Comparison of ENCODE assay signal across 12 mouse cellular contexts in genomic region chr9:31221170-31221569, GRCm38 (mm10). TPM values are rescaled to one million over a fixed set of nuclear protein-coding genes. Genes with fewer than 3 reads are reported as not detected.
A peak's percentile ranks its signal among the peaks of the same experiment; 100 is the strongest.
DNase-seq lines count a peak whose midpoint lies in the region; ATAC-seq lines count a peak whose summit lies in the region.
"Had no signal": no experiment of that assay in that cellular context is flagged by ENCODE, and none has a peak within 500 bp of the region (broad histone marks: within the 10 kb centered on the region; RNA-seq: fewer than 3 reads in every experiment).

No protein-coding gene starts in this region.

- no peaks in the 10 kb centered on the region for H3K36me3 ChIP-seq in lung, embryonic 16.5 days (ENCODE audit: control insufficient read depth, insufficient read depth, low read length)
- no peaks in the 10 kb centered on the region for H3K36me3 ChIP-seq in embryonic facial prominence, embryonic 11.5 days (replicated peaks; ENCODE audit: control insufficient read depth, insufficient read depth, low read depth, low read length)
- no peaks in the 10 kb centered on the region for H3K36me3 ChIP-seq in heart, embryonic 16.5 days (ENCODE audit: control insufficient read depth, insufficient read depth)
- no peaks in the 10 kb centered on the region for H3K36me3 ChIP-seq in stomach, embryonic 16.5 days (ENCODE audit: control insufficient read depth, insufficient read depth, low read length)
- H3K36me3 ChIP-seq: liver, embryonic 15.5 days had no signal

- H3K27ac ChIP-seq in lung, embryonic 16.5 days (ENCODE audit: low read length): peak overlapping the region; percentile 72
- no peak overlapping the region for H3K27ac ChIP-seq in embryonic facial prominence, embryonic 11.5 days (replicated peaks; ENCODE audit: low read depth, low read length)
- peak overlapping the region; percentile 61 for H3K27ac ChIP-seq in heart, embryonic 16.5 days (ENCODE audit: low read length)
- H3K27ac ChIP-seq in stomach, embryonic 16.5 days (ENCODE audit: low read length): peak overlapping the region; percentile 31; the same call in 1 of the 2 replicates
- H3K27ac ChIP-seq: liver, embryonic 15.5 days had no signal

- H3K9me3 ChIP-seq in lung, embryonic 16.5 days (ENCODE audit: control insufficient read depth, low read length): no peaks in the 10 kb centered on the region
- no peaks in the 10 kb centered on the region for H3K9me3 ChIP-seq in embryonic facial prominence, embryonic 11.5 days (replicated peaks; ENCODE audit: control insufficient read depth, low read length)
- no peaks in the 10 kb centered on the region for H3K9me3 ChIP-seq in heart, embryonic 16.5 days (replicated peaks; ENCODE audit: control insufficient read depth, low read length)
- H3K9me3 ChIP-seq in stomach, embryonic 16.5 days (replicated peaks; ENCODE audit: control insufficient read depth, low read length): no peaks in the 10 kb centered on the region
- H3K9me3 ChIP-seq: liver, embryonic 15.5 days had no signal

- H3K9ac ChIP-seq in lung, embryonic 16.5 days (ENCODE audit: low read length): peak overlapping the region; percentile 20; the same call in 1 of the 2 replicates
- H3K9ac ChIP-seq in embryonic facial prominence, embryonic 11.5 days (replicated peaks; ENCODE audit: low read length): no peak overlapping the region
- H3K9ac ChIP-seq in heart, embryonic 16.5 days (ENCODE audit: low read length): no peak overlapping the region
- no peak overlapping the region for H3K9ac ChIP-seq in stomach, embryonic 16.5 days (ENCODE audit: low read length)
- H3K9ac ChIP-seq: liver, embryonic 15.5 days had no signal

- H3K27me3 ChIP-seq in lung, embryonic 16.5 days (ENCODE audit: control insufficient read depth, insufficient read depth, low read depth, low read length): no peaks in the 10 kb centered on the region
- no peaks in the 10 kb centered on the region for H3K27me3 ChIP-seq in embryonic facial prominence, embryonic 11.5 days (ENCODE audit: control insufficient read depth, insufficient read depth, low read length)
- H3K27me3 ChIP-seq in heart, embryonic 16.5 days (ENCODE audit: control insufficient read depth, insufficient read depth, low read length): no peaks in the 10 kb centered on the region
- no peaks in the 10 kb centered on the region for H3K27me3 ChIP-seq in stomach, embryonic 16.5 days (ENCODE audit: control insufficient read depth, insufficient read depth, low read length)

- no peak overlapping the region for H3K4me3 ChIP-seq in lung, embryonic 16.5 days (ENCODE audit: low read length)
- no peak overlapping the region for H3K4me3 ChIP-seq in embryonic facial prominence, embryonic 11.5 days (ENCODE audit: low read depth, low read length)
- H3K4me3 ChIP-seq in heart, embryonic 16.5 days (ENCODE audit: low read length): no peak overlapping the region
- no peak overlapping the region for H3K4me3 ChIP-seq in stomach, embryonic 16.5 days (replicated peaks; ENCODE audit: low read length)
- H3K4me3 ChIP-seq: liver, embryonic 15.5 days; myocyte had no signal

- 33% methylated on average over 10 of the region's 10 CpGs for WGBS in lung, embryonic 16.5 days
- 23% methylated on average over 10 of the region's 10 CpGs for WGBS in embryonic facial prominence, embryonic 11.5 days
- 33% methylated on average over 10 of the region's 10 CpGs for WGBS in heart, embryonic 16.5 days
- WGBS in stomach, embryonic 16.5 days: 29% methylated on average over 10 of the region's 10 CpGs

- peak overlapping the region; percentile 31 for H3K4me2 ChIP-seq in lung, embryonic 16.5 days (ENCODE audit: low read depth, low read length)
- H3K4me2 ChIP-seq in embryonic facial prominence, embryonic 11.5 days (ENCODE audit: low read depth, low read length): no peak overlapping the region
- H3K4me2 ChIP-seq in heart, embryonic 16.5 days (ENCODE audit: low read depth, low read length): peak overlapping the region; percentile 12; the same call in 1 of the 2 replicates
- H3K4me2 ChIP-seq in stomach, embryonic 16.5 days (ENCODE audit: low read depth, low read length): no peak overlapping the region
- H3K4me2 ChIP-seq: liver, embryonic 15.5 days had no signal

- peak; percentile 62 for ATAC-seq in lung, embryonic 16.5 days (ENCODE audit: low read depth)
- 0 out of 2 replicates have a peak, but pooled peaks have one; percentile 39 for ATAC-seq in embryonic facial prominence, embryonic 11.5 days (replicated peaks; ENCODE audit: insufficient number of reproducible peaks, low FRiP score, low TSS enrichment, low read depth)
- 0 out of 2 replicates have a peak, but pooled peaks have one; percentile 43 for ATAC-seq in heart, embryonic 16.5 days (replicated peaks; ENCODE audit: extremely low read depth, insufficient read depth, low FRiP score)
- peak; percentile 65; the same call in 1 of the 2 replicates for ATAC-seq in stomach, embryonic 16.5 days (ENCODE audit: insufficient read depth, low FRiP score)

- H3K4me1 ChIP-seq in lung, embryonic 16.5 days (replicated peaks; ENCODE audit: control insufficient read depth, insufficient read depth, low read length): peaks cover 14% of the 10 kb centered on the region; the same call in 1 of the 2 replicates
- no peaks in the 10 kb centered on the region for H3K4me1 ChIP-seq in embryonic facial prominence, embryonic 11.5 days (ENCODE audit: control insufficient read depth, insufficient read depth, low read length)
- peaks cover 6% of the 10 kb centered on the region for H3K4me1 ChIP-seq in heart, embryonic 16.5 days (ENCODE audit: control insufficient read depth, insufficient read depth, low read length)
- peaks cover 7% of the 10 kb centered on the region for H3K4me1 ChIP-seq in stomach, embryonic 16.5 days (ENCODE audit: control insufficient read depth, insufficient read depth, low read length)

- no peak for DNase-seq in lung, postnatal 25 days (ENCODE audit: low spot score)
- peak; percentile 45 for DNase-seq in embryonic facial prominence, embryonic 11.5 days (ENCODE audit: low spot score)
- no peak for DNase-seq in layer of hippocampus, adult 8-10 months (ENCODE audit: low spot score in 2 of 2)
- DNase-seq in cerebellum, adult 8-10 months: no peak
- DNase-seq: gastrocnemius, postnatal 25 days; right cerebral cortex, postnatal 25 days; thymus, postnatal 36 days had no signal

RNA-seq across cellular contexts. Expression of gene Aplp2, which starts 9.6 kb away (rescaled TPM):
- 506 and 518 TPM in 2 replicates for polyA plus RNA-seq in lung, embryonic 16.5 days (2015; fragmentation: Nextera tagmentation; extraction: Ambion mirVana)
- polyA plus RNA-seq in embryonic facial prominence, embryonic 11.5 days (2014; fragmentation: Nextera tagmentation; extraction: Ambion mirVana): 203 and 212 TPM in 2 replicates
- 392 and 422 TPM in 2 replicates for polyA plus RNA-seq in heart, embryonic 16.5 days (2015; fragmentation: Nextera tagmentation; extraction: Ambion mirVana)
- polyA plus RNA-seq in stomach, embryonic 16.5 days (2015; fragmentation: Nextera tagmentation; extraction: Ambion mirVana): 326 and 359 TPM in 2 replicates
- total RNA-seq in layer of hippocampus, adult 8-10 months (2022): 100 to 1,000 TPM; 453 to 504 (median 482) TPM

RNA-seq across cellular contexts. Expression of gene Prdm10, which starts 59.2 kb away (rescaled TPM):
- 4.6 and 4.8 TPM in 2 replicates for polyA plus RNA-seq in lung, embryonic 16.5 days (2015; fragmentation: Nextera tagmentation; extraction: Ambion mirVana)
- polyA plus RNA-seq in embryonic facial prominence, embryonic 11.5 days (2014; fragmentation: Nextera tagmentation; extraction: Ambion mirVana): 5.6 and 6.5 TPM in 2 replicates
- polyA plus RNA-seq in heart, embryonic 16.5 days (2015; fragmentation: Nextera tagmentation; extraction: Ambion mirVana): 3.4 and 3.5 TPM in 2 replicates
- 4.8 and 5.2 TPM in 2 replicates for polyA plus RNA-seq in stomach, embryonic 16.5 days (2015; fragmentation: Nextera tagmentation; extraction: Ambion mirVana)
- total RNA-seq in layer of hippocampus, adult 8-10 months (2022): 10 to 100 TPM; 18.4 to 23.5 (median 20.3) TPM

Comparison
In these comparisons a context has a peak if more than half of its experiments do, and no peak if none do; other contexts are left out.
1. H3K4me2 ChIP-seq: peak in lung, embryonic 16.5 days (single experiment) and heart, embryonic 16.5 days (single experiment); none in embryonic facial prominence, embryonic 11.5 days (single experiment) and stomach, embryonic 16.5 days (single experiment).
2. Peak in every context shown above with its lines, with median percentiles within 50 percentile points of each other: ATAC-seq.